Mouse (Mus musculus): ENCODE data around the gene Prss40. TPM values are rescaled to one million over a fixed set of nuclear protein-coding genes. Genes with fewer than 3 reads are reported as not detected.
"Not testable (repeated sequence)": the region's sequence is repeated elsewhere in the genome, so short reads cannot be mapped to it uniquely, and the experiment has no call there.

Gene Prss40
- polyA plus RNA-seq, 1 experiment from 2014 or later: not detected

DNA sequence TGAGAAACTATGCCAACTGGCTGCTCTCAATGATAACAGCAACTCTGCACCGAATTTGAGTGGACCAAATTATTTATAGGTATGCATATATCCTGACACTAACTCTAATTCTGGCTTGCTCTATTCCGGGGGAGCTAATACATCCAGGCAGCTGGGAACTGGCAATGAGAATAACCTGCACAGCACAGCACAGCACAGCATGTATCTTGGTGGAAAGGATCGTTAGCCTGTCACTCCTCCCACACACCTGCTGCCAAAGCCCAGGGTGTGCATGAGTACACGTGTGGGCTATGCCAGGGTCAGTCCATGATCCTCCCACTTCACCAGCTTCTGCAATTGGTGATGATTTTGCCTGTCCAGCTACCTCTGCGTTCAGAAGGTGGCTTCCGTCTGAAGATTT is 10.7 kb upstream of the Prss40 start:
- 65% methylated on average over 6 of the region's 6 CpGs for WGBS
- no peak overlapping the region for H3K9ac ChIP-seq (replicated peaks)
- no peaks in the 10 kb centered on the region for H3K9me3 ChIP-seq
- no peaks in the 10 kb centered on the region for H3K4me1 ChIP-seq
- no peaks in the 10 kb centered on the region for H3K36me3 ChIP-seq
- H3K4me2 ChIP-seq (replicated peaks): no peak overlapping the region
- no peaks in the 10 kb centered on the region for H3K27me3 ChIP-seq
- no peak for ATAC-seq (ENCODE audit: low FRiP score, low read depth)
- H3K27ac ChIP-seq (replicated peaks): no peak overlapping the region
- no peak overlapping the region for H3K4me3 ChIP-seq

DNA sequence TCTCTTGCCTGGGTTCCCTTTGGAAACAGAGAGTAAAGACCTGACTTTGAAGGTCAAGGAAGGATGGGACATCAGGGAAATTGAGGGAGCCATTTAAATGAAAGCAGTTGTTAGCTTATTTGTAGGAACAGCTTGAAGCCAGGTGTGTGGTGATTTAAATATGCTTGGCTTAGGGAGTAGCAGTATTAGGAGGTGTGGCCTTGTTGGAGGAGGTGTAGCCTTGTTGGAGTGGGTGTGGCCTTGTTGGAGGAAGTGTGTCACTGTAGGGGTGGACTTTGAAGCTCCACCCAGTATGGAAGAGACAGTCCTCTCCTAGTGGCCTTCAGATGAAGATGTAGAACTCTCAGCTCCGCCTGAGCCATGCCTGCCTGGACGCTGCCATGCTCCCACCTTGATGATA is 9.1 kb upstream of the Prss40 start:
- H3K27me3 ChIP-seq: no peaks in the 10 kb centered on the region
- H3K36me3 ChIP-seq: no peaks in the 10 kb centered on the region
- no peaks in the 10 kb centered on the region for H3K4me1 ChIP-seq
- H3K27ac ChIP-seq (replicated peaks): no peak overlapping the region
- 92% methylated on average over 2 of the region's 2 CpGs for WGBS
- no peak overlapping the region for H3K4me3 ChIP-seq
- H3K4me2 ChIP-seq (replicated peaks): no peak overlapping the region
- H3K9ac ChIP-seq (replicated peaks): no peak overlapping the region
- no peaks in the 10 kb centered on the region for H3K9me3 ChIP-seq
- ATAC-seq (ENCODE audit: low FRiP score, low read depth): no peak

DNA sequence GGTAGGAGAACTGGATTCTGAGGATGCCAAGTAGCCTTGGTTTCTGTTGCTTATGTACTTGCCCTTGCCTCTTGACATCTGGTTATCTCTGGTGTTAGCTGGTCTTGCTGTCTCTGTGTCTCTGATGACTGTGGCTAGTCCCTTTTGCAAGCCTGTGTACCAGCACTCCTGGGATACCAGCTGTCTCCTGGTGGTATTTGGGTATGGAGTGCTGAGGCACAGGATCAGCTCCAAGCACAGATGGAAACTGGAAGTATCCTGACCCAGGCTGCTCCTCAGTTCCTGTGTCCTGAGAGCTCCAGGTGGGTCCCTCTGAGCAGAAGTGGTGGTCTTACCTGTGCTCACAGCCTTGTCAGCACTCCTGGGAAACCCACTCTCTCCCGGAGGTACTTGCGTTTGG is 7.4 kb upstream of the Prss40 start:
- no peak for ATAC-seq (ENCODE audit: low FRiP score, low read depth)
- H3K9me3 ChIP-seq: no peaks in the 10 kb centered on the region

DNA sequence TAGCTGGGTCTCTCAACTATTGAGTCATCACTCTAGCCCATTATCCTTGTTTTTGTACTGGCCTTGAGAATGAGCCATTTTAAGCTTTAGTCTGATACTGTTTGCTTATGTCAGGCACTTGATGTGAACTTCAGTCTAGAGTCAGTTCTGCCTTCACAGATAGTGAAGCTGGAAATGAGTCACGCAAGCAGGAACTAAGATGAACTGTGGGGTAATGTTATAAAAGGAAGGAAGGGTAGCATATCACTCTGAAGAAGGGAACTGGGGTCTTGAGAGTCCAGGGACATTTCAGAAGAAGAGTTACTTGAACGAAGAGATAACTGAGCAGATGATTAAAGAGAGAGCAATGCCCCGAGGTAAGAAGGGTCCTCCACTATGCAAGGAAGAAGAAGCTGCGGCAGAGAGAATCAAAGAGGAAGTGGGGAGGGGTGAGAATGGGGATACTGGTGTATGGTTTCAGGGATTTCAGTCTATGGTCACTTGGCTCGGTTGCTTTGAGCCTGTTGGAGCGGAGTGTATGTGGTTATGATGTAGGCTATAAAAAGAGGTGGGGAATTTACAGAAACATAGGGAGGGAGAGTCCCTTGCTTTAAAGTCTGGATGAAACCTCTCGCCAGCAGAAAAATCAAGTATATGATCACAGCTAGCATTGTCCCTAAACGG is 3.8 kb upstream of the Prss40 start:
- 88% methylated on average over 8 of the region's 8 CpGs for WGBS
- no peak overlapping the region for H3K9ac ChIP-seq (replicated peaks)
- ATAC-seq (ENCODE audit: low FRiP score, low read depth): no peak
- H3K27ac ChIP-seq (replicated peaks): no peak overlapping the region
- H3K4me3 ChIP-seq: no peak overlapping the region
- H3K9me3 ChIP-seq: no peaks in the 10 kb centered on the region
- H3K36me3 ChIP-seq: no peaks in the 10 kb centered on the region
- H3K4me1 ChIP-seq: no peaks in the 10 kb centered on the region
- H3K27me3 ChIP-seq: no peaks in the 10 kb centered on the region
- H3K4me2 ChIP-seq (replicated peaks): no peak overlapping the region

More for the DNA sequence above, 7.4 kb upstream of the Prss40 start:
- Histone ChIP-seq H3K27me3 (no peaks in the 10 kb centered on the region), H3K4me2 (replicated peaks) (no peak overlapping the region), H3K9ac (replicated peaks) (no peak overlapping the region), H3K36me3 (no peaks in the 10 kb centered on the region), H3K27ac (replicated peaks) (no peak overlapping the region), H3K4me1 (no peaks in the 10 kb centered on the region), H3K4me3 (no peak overlapping the region)
- WGBS: 98% methylated on average over 2 of the region's 2 CpGs

DNA sequence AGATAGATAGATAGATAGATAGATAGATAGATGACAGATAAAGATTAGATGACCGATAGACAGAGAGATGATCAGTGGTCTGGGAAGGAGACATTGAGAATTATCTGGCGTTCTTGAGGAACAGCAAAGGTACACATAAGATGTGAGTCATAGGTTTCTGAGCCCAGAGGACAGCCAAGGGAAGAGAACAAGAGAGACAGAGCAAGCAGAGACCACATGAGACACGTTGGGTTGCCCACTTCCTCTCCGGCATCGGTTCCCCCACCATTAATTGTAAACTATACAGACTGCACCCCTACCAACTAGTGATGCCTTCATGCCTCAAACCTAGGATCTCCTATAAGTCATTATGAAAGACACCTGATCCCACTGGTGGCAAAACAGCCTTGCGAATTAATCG is 6.5 kb downstream of the Prss40 start:
- ATAC-seq (ENCODE audit: low FRiP score, low read depth): no peak
- Histone ChIP-seq H3K4me1 (no peaks in the 10 kb centered on the region), H3K4me2 (replicated peaks) (no peak overlapping the region), H3K36me3 (no peaks in the 10 kb centered on the region), H3K27ac (replicated peaks) (no peak overlapping the region), H3K4me3 (no peak overlapping the region), H3K9me3 (no peaks in the 10 kb centered on the region), H3K9ac (replicated peaks) (no peak overlapping the region), H3K27me3 (no peaks in the 10 kb centered on the region)
- 91% methylated on average over 7 of the region's 7 CpGs for WGBS

DNA sequence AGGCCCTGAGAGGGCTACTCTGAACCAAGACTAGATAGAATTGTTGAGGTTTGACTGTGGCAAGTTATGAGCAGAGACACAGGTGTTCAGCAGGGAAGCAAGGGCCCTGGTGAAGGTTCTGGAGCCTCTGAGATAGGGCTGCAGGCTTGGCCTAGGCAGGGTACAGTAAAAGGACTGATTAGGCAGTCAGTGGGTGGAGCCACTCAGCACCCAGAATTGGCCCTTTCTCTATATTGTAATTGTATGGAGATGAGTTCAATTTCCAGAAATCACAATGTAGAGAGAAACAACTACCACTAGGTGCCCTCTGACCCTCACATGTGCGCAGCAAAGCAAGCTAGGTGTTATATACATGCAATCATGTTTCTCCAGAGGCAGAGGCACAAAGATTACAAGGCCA is 7.1 kb downstream of the Prss40 start:
- H3K4me1 ChIP-seq: no peaks in the 10 kb centered on the region
- H3K36me3 ChIP-seq: no peaks in the 10 kb centered on the region
- H3K9ac ChIP-seq (replicated peaks): no peak overlapping the region
- no peak overlapping the region for H3K27ac ChIP-seq (replicated peaks)
- no peak overlapping the region for H3K4me2 ChIP-seq (replicated peaks)
- 92% methylated on average over 1 of the region's 1 CpGs for WGBS
- no peaks in the 10 kb centered on the region for H3K27me3 ChIP-seq
- no peaks in the 10 kb centered on the region for H3K9me3 ChIP-seq
- ATAC-seq (ENCODE audit: low FRiP score, low read depth): no peak
- no peak overlapping the region for H3K4me3 ChIP-seq

DNA sequence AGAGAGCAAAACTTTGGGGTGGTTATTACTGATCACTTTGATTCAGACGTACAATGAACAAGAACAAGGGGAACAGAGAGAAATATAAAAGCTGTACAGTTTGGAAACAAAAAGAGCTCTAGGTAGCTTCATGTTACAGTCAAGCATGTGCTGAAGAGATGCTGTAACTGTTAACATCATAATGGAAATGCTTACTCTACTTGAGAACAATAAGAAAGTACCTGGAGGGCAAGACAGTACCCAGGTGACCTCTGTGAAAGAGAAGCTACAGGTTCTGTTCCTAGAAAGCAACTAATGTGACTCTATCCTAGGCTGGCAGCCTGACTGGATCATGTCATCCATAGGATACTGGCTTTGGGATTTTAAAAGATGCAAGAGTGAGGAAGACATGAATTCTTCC is 13.7 kb downstream of the Prss40 start:
- H3K27ac ChIP-seq (replicated peaks): no peak overlapping the region
- H3K9me3 ChIP-seq: no peaks in the 10 kb centered on the region
- 82% methylated on average over 1 of the region's 1 CpGs for WGBS
- H3K4me2 ChIP-seq (replicated peaks): no peak overlapping the region
- no peaks in the 10 kb centered on the region for H3K36me3 ChIP-seq
- H3K9ac ChIP-seq (replicated peaks): no peak overlapping the region
- H3K4me3 ChIP-seq: no peak overlapping the region
- no peaks in the 10 kb centered on the region for H3K4me1 ChIP-seq
- ATAC-seq (ENCODE audit: low FRiP score, low read depth): no peak
- no peaks in the 10 kb centered on the region for H3K27me3 ChIP-seq

DNA sequence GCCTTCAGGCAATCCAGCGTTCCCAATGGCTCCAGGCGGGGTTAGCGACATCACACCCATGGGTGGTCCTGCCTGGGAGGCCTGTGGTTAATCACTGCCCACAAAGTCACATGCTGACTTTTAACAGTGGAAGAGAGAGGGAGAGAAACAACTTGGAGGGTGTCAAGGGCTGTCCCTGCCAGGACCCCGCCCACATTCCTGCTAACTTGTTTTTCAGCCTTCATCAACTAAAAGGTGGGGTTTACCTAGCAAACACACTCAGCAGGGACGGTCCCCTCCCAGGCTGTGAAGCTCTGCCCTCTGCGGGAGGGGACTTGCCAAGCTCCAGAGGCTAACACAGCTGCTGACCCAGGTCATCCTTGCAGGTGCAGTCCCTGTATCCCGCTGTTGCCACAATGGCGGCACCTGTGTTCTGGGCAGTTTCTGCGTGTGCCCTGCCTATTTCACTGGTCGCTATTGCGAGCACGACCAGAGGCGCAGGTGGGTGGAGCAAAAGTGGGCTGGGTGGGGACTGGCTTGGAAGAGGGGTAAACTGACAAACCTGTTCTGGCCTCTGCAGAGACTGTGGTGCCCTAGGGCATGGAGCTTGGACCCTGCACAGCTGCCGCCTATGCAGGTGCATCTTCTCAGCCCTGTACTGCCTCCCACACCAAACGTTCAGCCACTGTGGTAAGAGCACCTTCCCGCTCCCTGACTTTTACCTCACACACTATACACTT is 23.8 kb downstream of the Prss40 start:
- Histone ChIP-seq H3K9me3 (no peaks in the 10 kb centered on the region), H3K4me3 (peak overlapping the region; percentile 12; the same call in 1 of the 2 replicates), H3K9ac (replicated peaks) (no peak overlapping the region), H3K27me3 (peaks cover 40% of the 10 kb centered on the region), H3K4me2 (replicated peaks) (peak overlapping the region; percentile 42), H3K27ac (replicated peaks) (no peak overlapping the region), H3K36me3 (no peaks in the 10 kb centered on the region), H3K4me1 (peaks cover 15% of the 10 kb centered on the region)
- WGBS: 2% methylated on average over 16 of the region's 16 CpGs
- ATAC-seq (ENCODE audit: low FRiP score, low read depth): peak; percentile 34; the same call in 1 of the 2 replicates

DNA sequence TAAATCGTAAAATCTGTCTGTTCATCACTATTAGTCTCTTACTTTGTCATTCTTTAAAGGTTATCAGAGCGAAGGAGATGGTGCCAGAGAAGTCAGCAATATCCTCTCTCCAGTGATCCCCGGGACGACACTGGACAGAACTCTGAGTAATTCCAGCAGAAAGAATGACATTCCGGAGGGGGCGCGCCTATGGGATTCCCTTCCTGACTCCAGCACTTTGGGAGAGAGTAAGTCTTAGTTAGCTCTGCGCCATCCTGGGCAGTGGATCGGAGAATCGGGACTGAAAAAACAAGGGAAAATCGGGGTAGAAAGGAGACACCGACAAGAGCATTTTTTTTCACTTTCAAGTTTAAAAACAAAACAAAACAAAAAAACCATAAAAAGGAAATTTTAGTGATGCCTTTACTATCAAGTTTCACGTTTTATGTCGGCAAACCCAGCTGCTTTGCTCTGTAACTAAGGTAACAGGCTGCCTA is 24.4 kb downstream of the Prss40 start:
- H3K27me3 ChIP-seq: peaks cover 40% of the 10 kb centered on the region
- H3K36me3 ChIP-seq: no peaks in the 10 kb centered on the region
- H3K4me1 ChIP-seq: peaks cover 15% of the 10 kb centered on the region
- ATAC-seq (ENCODE audit: low FRiP score, low read depth): no peak
- peak overlapping the region; percentile 42 for H3K4me2 ChIP-seq (replicated peaks)
- no peaks in the 10 kb centered on the region for H3K9me3 ChIP-seq
- peak overlapping the region; percentile 12; the same call in 1 of the 2 replicates for H3K4me3 ChIP-seq
- H3K9ac ChIP-seq (replicated peaks): no peak overlapping the region
- H3K27ac ChIP-seq (replicated peaks): no peak overlapping the region
- under 1% methylated on average over 14 of the region's 14 CpGs for WGBS

DNA sequence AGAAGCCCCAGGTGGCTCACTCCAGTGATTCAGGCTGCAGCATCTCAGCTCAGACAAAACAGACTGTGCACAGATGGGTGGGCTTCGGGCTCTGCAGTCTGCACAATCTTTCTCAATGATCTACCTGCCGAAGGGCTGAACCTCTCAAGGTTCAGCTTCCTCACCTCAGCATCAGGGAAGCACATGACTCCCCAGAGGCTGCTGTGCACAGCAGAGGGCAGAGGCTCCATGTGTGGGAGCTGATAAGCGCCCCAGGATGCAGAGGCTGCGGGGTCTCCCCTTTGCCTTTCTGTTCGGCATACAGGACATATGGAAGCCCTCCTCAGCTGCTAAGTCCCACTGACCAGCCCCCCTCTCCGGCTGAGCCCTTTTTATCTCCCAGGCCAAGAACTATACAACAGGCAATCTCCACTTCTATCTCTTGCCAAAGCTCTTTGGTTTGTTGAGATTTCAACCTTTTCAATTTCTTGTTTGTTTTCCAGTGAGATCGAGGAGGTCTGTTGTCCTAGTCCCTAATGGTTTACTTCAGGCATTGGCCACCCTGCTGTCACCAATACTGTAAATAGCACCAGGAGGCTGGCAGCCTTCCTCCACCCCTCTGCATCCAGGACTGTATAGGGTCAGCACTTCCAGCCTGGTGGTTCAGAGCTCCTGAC is 25.6 kb downstream of the Prss40 start, which contains the start of gene Cfc1:
Cfc1 (plus strand) TSS at position 606 of the 656 bp plus-strand sequence.
- H3K9ac ChIP-seq (replicated peaks); H3K36me3 ChIP-seq; H3K9me3 ChIP-seq; ATAC-seq (ENCODE audit: low FRiP score, low read depth); H3K27ac ChIP-seq (replicated peaks): not testable (repeated sequence)
- peaks cover 15% of the 10 kb centered on the region for H3K4me1 ChIP-seq
- peaks cover 40% of the 10 kb centered on the region for H3K27me3 ChIP-seq
- WGBS: 33% methylated on average over 7 of the region's 7 CpGs
- H3K4me3 ChIP-seq: peak within 1 kb of the TSS; percentile 12; the same call in 1 of the 2 replicates
- H3K4me2 ChIP-seq (replicated peaks): peak within 1 kb of the TSS; percentile 42

DNA sequence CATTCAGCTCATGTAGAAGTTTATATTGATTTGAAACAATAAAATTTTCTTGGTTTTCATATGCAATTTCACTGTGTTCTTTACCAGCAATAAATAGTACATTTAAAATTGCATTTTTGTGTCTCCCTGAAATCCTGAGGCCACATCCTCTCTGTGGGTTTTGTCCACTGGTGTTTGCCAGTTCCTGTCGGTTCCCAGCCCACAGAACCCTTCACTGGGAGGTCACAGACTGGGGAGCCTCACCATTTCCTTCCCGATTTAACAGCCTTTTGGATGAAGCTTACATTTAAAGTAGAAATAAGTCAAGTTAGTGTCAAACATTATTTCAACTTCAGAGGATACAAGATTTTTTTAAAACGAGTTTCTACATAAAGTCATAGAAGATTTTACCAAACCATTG is 26.2 kb downstream of the Prss40 start:
- 51% methylated on average over 3 of the region's 3 CpGs for WGBS
- not testable (repeated sequence) for ATAC-seq (ENCODE audit: low FRiP score, low read depth); H3K36me3 ChIP-seq; H3K9ac ChIP-seq (replicated peaks); H3K9me3 ChIP-seq; H3K27ac ChIP-seq (replicated peaks); H3K4me3 ChIP-seq; H3K4me2 ChIP-seq (replicated peaks)
- Histone ChIP-seq H3K4me1 (peaks cover 15% of the 10 kb centered on the region), H3K27me3 (peaks cover 40% of the 10 kb centered on the region)

DNA sequence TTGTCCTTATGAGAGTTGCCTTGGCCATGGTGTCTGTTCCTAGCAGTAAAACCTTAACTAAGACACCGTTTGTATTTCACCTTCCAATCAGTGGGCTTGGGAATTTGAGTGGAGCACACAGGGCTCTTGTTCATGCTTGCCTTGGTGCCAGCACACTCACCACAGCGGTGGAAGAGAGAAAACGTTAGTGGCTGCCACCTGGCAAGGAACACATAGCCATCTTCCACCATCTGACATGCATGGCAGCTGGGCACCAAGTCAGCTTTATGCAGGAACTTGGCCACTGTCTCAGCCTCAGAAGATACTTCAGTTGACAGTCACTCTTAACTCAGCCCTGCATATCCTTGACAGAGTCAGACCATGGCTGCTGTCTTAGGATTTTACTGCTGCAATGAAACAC is 37.1 kb downstream of the Prss40 start:
- no peak for ATAC-seq (ENCODE audit: low FRiP score, low read depth)
- Histone ChIP-seq H3K36me3 (no peaks in the 10 kb centered on the region), H3K9ac (replicated peaks) (no peak overlapping the region), H3K4me2 (replicated peaks) (no peak overlapping the region), H3K4me3 (no peak overlapping the region), H3K27me3 (no peaks in the 10 kb centered on the region), H3K4me1 (no peaks in the 10 kb centered on the region), H3K9me3 (no peaks in the 10 kb centered on the region), H3K27ac (replicated peaks) (no peak overlapping the region)
- WGBS: 87% methylated on average over 3 of the region's 3 CpGs

Measured in midbrain, embryonic 12.5 days (tissue).